Mouse (Mus musculus) cerebellum, adult 2 months (tissue): Measurements from ENCODE around the gene Cyp4a12b. TPM values are rescaled to one million over a fixed set of nuclear protein-coding genes. Genes with fewer than 3 reads are reported as not detected.
"Not testable (repeated sequence)": the region's sequence is repeated elsewhere in the genome, so short reads cannot be mapped to it uniquely, and the experiment has no call there.

Source experiments
- DNase-seq, 2 experiments: peaks; one replicate each; pipeline ENCODE4 v3.0.0; 2021
- H3K27ac ChIP-seq: fragments of 200-500 bp; 2 replicates; pipeline ENCODE4 v1.5.1; 2012; ENCODE audit warnings: low read length, control low read depth, inconsistent platforms; ENCODE audit not compliant: insufficient read depth
- H3K27me3 ChIP-seq: fragments of 200-500 bp; 2 replicates; pipeline ENCODE4 v1.6.1; 2012; ENCODE audit warnings: inconsistent platforms, mild to moderate bottlenecking, low read length, moderate library complexity; ENCODE audit not compliant: control insufficient read depth, insufficient read depth
- H3K4me1 ChIP-seq: fragments of 200-500 bp; 2 replicates; pipeline ENCODE4 v1.6.1; 2011; ENCODE audit warnings: low read length; ENCODE audit not compliant: control insufficient read depth, insufficient read depth
- H3K4me3 ChIP-seq: fragments of 200-500 bp; replicated peaks from 2 replicates; pipeline ENCODE3; 2011; ENCODE audit warnings: mild to moderate bottlenecking, low read depth, low read length, control low read depth; ENCODE audit not compliant: insufficient read depth
- CTCF ChIP-seq: fragments of 200-500 bp; IDR thresholded peaks from 2 replicates; pipeline ENCODE4 v1.5.1; 2011; ENCODE audit warnings: low read depth, mild to moderate bottlenecking, control low read depth, low read length, moderate library complexity, borderline replicate concordance; ENCODE audit not compliant: insufficient read depth
- POLR2A ChIP-seq: fragments of 200-500 bp; IDR thresholded peaks from 2 replicates; pipeline ENCODE4 v1.6.1; 2011; ENCODE audit warnings: low read length, control low read depth, borderline replicate concordance; ENCODE audit not compliant: insufficient read depth
- WGBS: fragments of 180-500 bp; shearing (Covaris S2); methylation state at CpG from one replicate; pipeline ENCODE4 v1.1.7; 2018; 5-methylcytosine and 5-hydroxymethylcytosine counted together
- polyA plus RNA-seq: library from polyadenylated mRNA; depleted of rRNA; stranded (reverse); fragments of >200 nt; gene quantifications from 2 replicates; pipeline ENCODE4 v1.2.3, GENCODE M21; 2012; rRNA removed

Cyp4a12b gene
- polyA plus RNA-seq = not detected in 2 replicates

- not testable (repeated sequence) for H3K27me3 ChIP-seq, H3K27ac ChIP-seq, H3K4me3 ChIP-seq, DNase-seq, H3K4me1 ChIP-seq
These were observed at the start of gene Cyp4a12b for GRCm38 (mm10) chr4:115411324-115411723. TSS of gene Cyp4a12b (plus strand) at chr4:115411624.

- 71% methylated on average over 3 of the region's 3 CpGs for WGBS
- not testable (repeated sequence) for DNase-seq, H3K4me3 ChIP-seq
These were observed 45.8 kb upstream of the Cyp4a12b start for GRCm38 (mm10) chr4:115365624-115366023.

GRCm38 (mm10) chr4:115368067-115368466 lies 43.4 kb upstream of the Cyp4a12b start:
- not testable (repeated sequence) for H3K4me3 ChIP-seq, DNase-seq, H3K27ac ChIP-seq, H3K27me3 ChIP-seq, H3K4me1 ChIP-seq

More at GRCm38 (mm10) chr4:115365624-115366023, 45.8 kb upstream of the Cyp4a12b start:
- not testable (repeated sequence) for H3K27me3 ChIP-seq, H3K27ac ChIP-seq, H3K4me1 ChIP-seq

GRCm38 (mm10) chr4:115396256-115396655 lies 15.2 kb upstream of the Cyp4a12b start:
- not testable (repeated sequence) for H3K4me3 ChIP-seq, DNase-seq
- 79% methylated on average over 2 of the region's 2 CpGs for WGBS

GRCm38 (mm10) chr4:115396950-115397349 lies 14.5 kb upstream of the Cyp4a12b start:
- not testable (repeated sequence) for H3K27me3 ChIP-seq, DNase-seq, H3K4me1 ChIP-seq, H3K27ac ChIP-seq, H3K4me3 ChIP-seq

More at GRCm38 (mm10) chr4:115396256-115396655, 15.2 kb upstream of the Cyp4a12b start:
- H3K27ac ChIP-seq, H3K27me3 ChIP-seq, H3K4me1 ChIP-seq: not testable (repeated sequence)

- WGBS = 65% methylated on average over 3 of the region's 3 CpGs
- no peaks in the 10 kb centered on the region for H3K27me3 ChIP-seq
- no peaks in the 10 kb centered on the region for H3K4me1 ChIP-seq
- TF ChIP-seq CTCF (no peak), POLR2A (no peak)
- no peak overlapping the region for H3K27ac ChIP-seq
- no peak for DNase-seq
- H3K4me3 ChIP-seq = no peak overlapping the region
These were observed 39.2 kb downstream of the Cyp4a12b start for GRCm38 (mm10) chr4:115450577-115451137.

- no peak for TF ChIP-seq POLR2A
- TF ChIP-seq CTCF = no peak
- Histone ChIP-seq H3K27me3 (no peaks in the 10 kb centered on the region), H3K4me3 (no peak within 1 kb of the TSS), H3K4me1 (no peaks in the 10 kb centered on the region), H3K27ac (no peak within 1 kb of the TSS)
- no peak for DNase-seq
- 79% methylated on average over 3 of the region's 3 CpGs for WGBS
These were observed 40.9 kb downstream of the Cyp4a12b start, which contains the start of gene Cyp4a30b for GRCm38 (mm10) chr4:115452304-115452703. TSS of gene Cyp4a30b (plus strand) at chr4:115452604.

- H3K27ac ChIP-seq, DNase-seq, H3K27me3 ChIP-seq, H3K4me1 ChIP-seq, H3K4me3 ChIP-seq: not testable (repeated sequence)
- 76% methylated on average over 3 of the region's 3 CpGs for WGBS
These were observed 62.2 kb downstream of the Cyp4a12b start for GRCm38 (mm10) chr4:115473585-115473984.

- H3K4me3 ChIP-seq, DNase-seq, H3K4me1 ChIP-seq, H3K27me3 ChIP-seq, H3K27ac ChIP-seq: not testable (repeated sequence)
These were observed 64.6 kb downstream of the Cyp4a12b start for GRCm38 (mm10) chr4:115476051-115476450.
